Comparison of ENCODE assay signal across 13 mouse cellular contexts in genomic region chr10:9243281-9243618, GRCm38 (mm10).
"Had no signal": no experiment of that assay in that cellular context is flagged by ENCODE, and none has a peak within 500 bp of the region (broad histone marks: within the 10 kb centered on the region; RNA-seq: fewer than 3 reads in every experiment).

No protein-coding gene starts in this region.

- H3K27ac ChIP-seq: left cerebral cortex, adult 2 months; limb, embryonic 10.5 days; liver, embryonic 15.5 days; neural tube, embryonic 15.5 days had no signal

- H3K9ac ChIP-seq: liver, embryonic 15.5 days; neural tube, embryonic 15.5 days had no signal

- H3K27me3 ChIP-seq: liver, embryonic 15.5 days; neural tube, embryonic 15.5 days had no signal

- H3K4me3 ChIP-seq: left cerebral cortex, adult 2 months; limb, embryonic 10.5 days; liver, embryonic 15.5 days; myocyte; neural tube, embryonic 15.5 days had no signal

- DNase-seq: kidney, postnatal 25 days; lung, adult 2 months; lung, postnatal 36 days; right cerebral cortex, adult 18-20 months; right cerebral cortex, postnatal 25 days; thymus, postnatal 36 days had no signal

- H3K4me2 ChIP-seq: liver, embryonic 11.5 days; liver, embryonic 15.5 days; neural tube, embryonic 15.5 days had no signal

- H3K4me1 ChIP-seq: liver, embryonic 15.5 days had no signal

- ATAC-seq: lung, postnatal 0 days had no signal

- H3K36me3 ChIP-seq: limb, embryonic 10.5 days; liver, embryonic 15.5 days; neural tube, embryonic 15.5 days had no signal

- H3K9me3 ChIP-seq: limb, embryonic 10.5 days; liver, embryonic 15.5 days; neural tube, embryonic 15.5 days had no signal
